ENCODE assay signal across 18 mouse cellular contexts in the genomic region with DNA sequence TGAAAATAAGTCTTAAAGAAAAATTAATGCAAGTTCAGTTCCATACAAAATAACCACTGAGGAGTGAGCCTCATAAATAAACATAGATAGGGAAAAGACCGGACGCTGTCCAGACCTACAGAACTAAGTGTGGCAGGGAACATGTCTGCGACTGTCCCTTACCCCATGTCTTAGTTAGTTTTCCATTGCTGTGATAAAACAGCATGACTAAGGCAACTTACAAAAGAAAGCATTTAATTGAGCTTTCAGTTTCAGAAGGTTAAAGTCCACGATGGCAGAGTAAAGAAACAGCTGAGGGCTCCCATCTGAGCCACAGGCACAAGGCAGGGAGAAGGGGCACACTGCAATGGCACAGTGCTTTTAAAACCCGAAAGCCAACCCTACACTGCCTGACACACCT.
"Had no signal": no experiment of that assay in that cellular context is flagged by ENCODE, and none has a peak within 500 bp of the region (broad histone marks: within the 10 kb centered on the region; RNA-seq: fewer than 3 reads in every experiment).

No protein-coding gene starts in this region.

- H3K27ac ChIP-seq: kidney, embryonic 15.5 days; left cerebral cortex, adult 2 months; liver, embryonic 13.5 days; macrophage; midbrain, embryonic 12.5 days; midbrain, embryonic 15.5 days; neural tube, embryonic 12.5 days; neural tube, embryonic 15.5 days had no signal

- H3K9me3 ChIP-seq: kidney, embryonic 15.5 days; liver, embryonic 13.5 days; midbrain, embryonic 12.5 days; midbrain, embryonic 15.5 days; neural tube, embryonic 12.5 days; neural tube, embryonic 15.5 days had no signal

- H3K4me2 ChIP-seq: kidney, embryonic 15.5 days; liver, embryonic 13.5 days; lung, embryonic 14.5 days; midbrain, embryonic 12.5 days; midbrain, embryonic 15.5 days; neural tube, embryonic 12.5 days; neural tube, embryonic 15.5 days had no signal

- H3K4me1 ChIP-seq: kidney, embryonic 15.5 days; liver, embryonic 13.5 days; neural tube, embryonic 12.5 days; neural tube, embryonic 15.5 days had no signal

- H3K4me3 ChIP-seq: kidney, embryonic 15.5 days; left cerebral cortex, adult 2 months; liver, embryonic 13.5 days; midbrain, embryonic 12.5 days; midbrain, embryonic 15.5 days; neural tube, embryonic 12.5 days; neural tube, embryonic 15.5 days had no signal

- DNase-seq: kidney, adult 11 months; layer of hippocampus, postnatal 36 days; liver, embryonic 13.5 days; lung, embryonic 14.5 days; right cerebral cortex, adult 18-20 months; right cerebral cortex, postnatal 14 days; right cerebral cortex, postnatal 4 days; thymus, adult 18-20 months; thymus, postnatal 4 days had no signal

- H3K9ac ChIP-seq: kidney, embryonic 15.5 days; liver, embryonic 13.5 days; lung, embryonic 14.5 days; midbrain, embryonic 12.5 days; midbrain, embryonic 15.5 days; neural tube, embryonic 12.5 days; neural tube, embryonic 15.5 days had no signal

- H3K27me3 ChIP-seq: kidney, embryonic 15.5 days; liver, embryonic 13.5 days; midbrain, embryonic 12.5 days; midbrain, embryonic 15.5 days; neural tube, embryonic 12.5 days; neural tube, embryonic 15.5 days had no signal

- ATAC-seq: hindbrain, embryonic 16.5 days; lung, postnatal 0 days; midbrain, embryonic 15.5 days had no signal
